Mouse (Mus musculus) megakaryocyte progenitor cell, adult 5-6 weeks (primary cell): ENCODE measurements around the gene Olfr1354. TPM values are rescaled to one million over a fixed set of nuclear protein-coding genes. Genes with fewer than 3 reads are reported as not detected.
"Not testable (repeated sequence)": the region's sequence is repeated elsewhere in the genome, so short reads cannot be mapped to it uniquely, and the experiment has no call there.

ENCODE experiments used
- ATAC-seq: replicated peaks from 2 replicates; pipeline ENCODE4 v1.8.0; 2016; ENCODE audit warnings: mild to moderate bottlenecking, moderate TSS enrichment, inconsistent platforms; ENCODE audit not compliant: poor library complexity
- total RNA-seq, 2 experiments: library from RNA; stranded (forward) in 1 of 2; stranded (reverse) in 1 of 2; fragments of 157-497, 149-512 nt in 1 of 2; fragments of 200-1000 nt in 1 of 2; gene quantifications; 2 replicates each; pipeline versions ENCODE4 v1.2.3 to v1.2.4; 2015 to 2017

The Olfr1354 gene
- not detected in 2 replicates for total RNA-seq (2015)
- not detected in 2 replicates for total RNA-seq (2017)

DNA sequence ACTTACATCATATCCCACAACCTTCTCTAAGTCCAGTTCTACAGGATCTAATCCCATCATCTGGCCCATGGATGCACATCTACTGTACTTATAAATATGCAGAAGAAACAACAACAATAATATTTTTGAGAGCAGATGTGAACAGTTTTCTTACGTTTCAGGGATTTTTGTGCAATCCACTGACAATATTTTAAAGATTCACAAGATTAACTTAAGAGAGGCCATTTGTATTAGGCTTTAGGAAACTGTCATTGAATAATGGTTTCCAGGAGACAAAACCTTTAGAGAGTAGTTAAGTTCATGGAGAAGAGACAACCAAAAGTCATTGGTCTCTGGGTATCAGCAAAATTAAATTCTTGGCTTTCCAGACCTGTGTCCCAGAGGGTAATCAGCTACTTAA lies at the start of gene Olfr1354:
Olfr1354 (plus strand) TSS at position 301 of the 400 bp plus-strand sequence.
- not testable (repeated sequence) for ATAC-seq

DNA sequence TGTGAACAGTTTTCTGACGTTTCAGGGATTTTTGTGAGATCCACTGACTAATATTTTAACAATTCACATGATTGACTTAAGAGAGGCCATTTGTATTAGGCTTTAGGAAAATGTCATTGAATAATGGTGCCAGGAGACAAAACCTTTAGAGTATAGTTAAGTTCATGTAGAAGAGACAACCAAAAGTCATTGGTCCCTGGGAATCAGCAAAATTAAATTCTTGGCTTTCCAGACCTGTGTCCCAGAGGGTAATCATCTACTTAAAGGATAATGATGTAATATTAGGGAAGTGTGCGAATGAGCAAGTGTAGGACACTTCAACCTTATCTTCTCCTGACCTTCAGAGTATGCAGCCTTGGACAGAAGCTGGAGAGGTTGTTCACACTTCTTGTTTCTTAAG lies 37.7 kb upstream of the Olfr1354 start, which contains the start of gene Olfr1355:
Olfr1355 (plus strand) TSS at position 301 of the 400 bp plus-strand sequence.
- no peak for ATAC-seq

DNA sequence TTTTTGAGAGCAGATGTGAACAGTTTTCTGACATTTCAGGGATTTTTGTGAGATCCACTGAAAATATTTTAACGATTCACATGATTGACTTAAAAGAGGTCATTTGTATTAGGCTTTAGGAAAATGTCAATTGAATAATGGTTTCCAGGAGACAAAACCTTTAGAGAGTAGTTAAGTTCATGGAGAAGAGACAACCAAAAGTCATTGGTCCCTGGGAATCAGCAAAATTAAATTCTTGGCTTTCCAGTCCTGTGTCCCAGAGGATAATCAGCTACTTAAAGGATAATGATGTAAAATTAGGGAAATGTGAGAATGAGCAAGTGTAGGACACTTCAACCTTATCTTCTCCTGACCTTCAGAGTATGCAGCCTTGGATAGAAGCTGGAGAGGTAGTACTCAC lies 37.4 kb downstream of the Olfr1354 start, which contains the start of gene Olfr8:
Olfr8 (plus strand) TSS at position 301 of the 400 bp plus-strand sequence.
- ATAC-seq: not testable (repeated sequence)

DNA sequence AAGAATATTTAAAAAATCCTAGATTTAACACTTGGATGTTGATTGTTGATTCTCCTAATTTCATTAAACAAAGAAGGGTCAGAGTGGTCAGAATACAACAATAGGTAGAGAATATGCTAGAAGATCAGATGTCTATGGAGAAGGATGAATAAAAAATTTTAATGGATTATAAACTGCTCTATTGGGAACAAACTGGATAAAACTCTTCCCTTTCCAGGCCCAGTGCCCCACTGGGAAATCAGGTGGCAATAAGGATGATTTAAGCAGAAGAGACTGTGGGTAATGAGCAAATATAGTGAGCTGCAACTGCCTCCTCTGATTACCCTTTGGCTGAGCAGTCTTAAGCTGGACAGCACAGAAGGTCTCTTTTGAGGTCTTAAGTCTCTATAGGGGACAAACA lies 50.0 kb downstream of the Olfr1354 start, which contains the start of gene Olfr1353:
Olfr1353 (plus strand) TSS at position 301 of the 400 bp plus-strand sequence.
- not testable (repeated sequence) for ATAC-seq

Other genes with a start within 250 kb of the Olfr1354 start
- gene Casp14, start 194.9 kb upstream of the Olfr1354 start, total RNA-seq (2015): not detected in 2 replicates
- gene Casp14, start 194.9 kb upstream of the Olfr1354 start, total RNA-seq (2017): not detected in 2 replicates
- not detected in 2 replicates for gene Ccdc105, start 160.1 kb upstream of the Olfr1354 start, total RNA-seq (2015)
- gene Ccdc105, start 160.1 kb upstream of the Olfr1354 start, total RNA-seq (2017): not detected in 2 replicates
- gene Slc1a6, start 132.7 kb upstream of the Olfr1354 start, total RNA-seq (2015): not detected in 2 replicates
- not detected in 2 replicates for gene Slc1a6, start 132.7 kb upstream of the Olfr1354 start, total RNA-seq (2017)
- gene Olfr1356, start 61.0 kb upstream of the Olfr1354 start, total RNA-seq (2015): not detected in 2 replicates
- not detected in 2 replicates for gene Olfr1356, start 61.0 kb upstream of the Olfr1354 start, total RNA-seq (2017)
- not detected in 2 replicates for gene Olfr1355, start 37.6 kb upstream of the Olfr1354 start, total RNA-seq (2015)
- gene Olfr1355, start 37.6 kb upstream of the Olfr1354 start, total RNA-seq (2017): not detected in 2 replicates
- gene Olfr8, start 37.5 kb downstream of the Olfr1354 start, total RNA-seq (2015): not detected in 2 replicates
- gene Olfr8, start 37.5 kb downstream of the Olfr1354 start, total RNA-seq (2017): not detected in 2 replicates
- gene Olfr1353, start 50.1 kb downstream of the Olfr1354 start, total RNA-seq (2015): not detected in 2 replicates
- not detected in 2 replicates for gene Olfr1353, start 50.1 kb downstream of the Olfr1354 start, total RNA-seq (2017)
- gene Olfr1352, start 67.9 kb downstream of the Olfr1354 start, total RNA-seq (2015): 0.02 TPM in 1 of 2 replicates, not detected in the other
- not detected in 2 replicates for gene Olfr1352, start 67.9 kb downstream of the Olfr1354 start, total RNA-seq (2017)
- not detected in 2 replicates for gene Olfr1351, start 99.3 kb downstream of the Olfr1354 start, total RNA-seq (2015)
- gene Olfr1351, start 99.3 kb downstream of the Olfr1354 start, total RNA-seq (2017): not detected in 2 replicates
- gene Olfr57, start 115.6 kb downstream of the Olfr1354 start, total RNA-seq (2015): not detected in 2 replicates
- not detected in 2 replicates for gene Olfr57, start 115.6 kb downstream of the Olfr1354 start, total RNA-seq (2017)
- gene 2610008E11Rik, start 184.4 kb downstream of the Olfr1354 start, total RNA-seq (2015): 10.2 and 10.6 TPM in 2 replicates
- gene 2610008E11Rik, start 184.4 kb downstream of the Olfr1354 start, total RNA-seq (2017): 8.1 and 9.8 TPM in 2 replicates
- not detected in 2 replicates for gene Vmn2r80, start 235.6 kb downstream of the Olfr1354 start, total RNA-seq (2015)
- not detected in 2 replicates for gene Vmn2r80, start 235.6 kb downstream of the Olfr1354 start, total RNA-seq (2017)